Mouse (Mus musculus) neural tube, embryonic 11.5 days (tissue): ENCODE data around the gene Ctsa. TPM values are rescaled to one million over a fixed set of nuclear protein-coding genes. Genes with fewer than 3 reads are reported as not detected.

Source experiments
- ATAC-seq: fragments of 200-750 bp; cut with Nextera tagmentation; 2 replicates; pipeline ENCODE4 v1.8.0; 2017; ENCODE audit warnings: moderate number of reproducible peaks, mild to moderate bottlenecking, moderate TSS enrichment, moderate library complexity; ENCODE audit not compliant: insufficient read depth, low FRiP score, low TSS enrichment
- DNase-seq: peaks from one replicate; pipeline ENCODE4 v3.0.0-alpha.2; 2015; ENCODE audit warnings: low spot score
- H3K27ac ChIP-seq: fragments of 300-500 bp; sonication (generic); 2 replicates; pipeline ENCODE4 v1.5.1; 2014; ENCODE audit warnings: low read depth, mild to moderate bottlenecking, low read length
- H3K27me3 ChIP-seq: fragments of 300-500 bp; sonication (generic); 2 replicates; pipeline ENCODE4 v1.6.1; 2014; ENCODE audit warnings: mild to moderate bottlenecking, low read length, mixed read lengths; ENCODE audit not compliant: control insufficient read depth, insufficient read depth
- H3K36me3 ChIP-seq: fragments of 300-500 bp; sonication (generic); 2 replicates; pipeline ENCODE4 v1.6.1; 2014; ENCODE audit warnings: mild to moderate bottlenecking, low read length, moderate library complexity, mixed read lengths; ENCODE audit not compliant: control insufficient read depth, insufficient read depth
- H3K4me1 ChIP-seq: fragments of 300-500 bp; sonication (generic); 2 replicates; pipeline ENCODE4 v1.6.1; 2014; ENCODE audit warnings: low read length, mixed read lengths; ENCODE audit not compliant: control insufficient read depth, insufficient read depth
- H3K4me2 ChIP-seq: fragments of 300-500 bp; sonication (generic); 2 replicates; pipeline ENCODE4 v1.6.1; 2014; ENCODE audit warnings: low read depth, mild to moderate bottlenecking, moderate library complexity
- H3K4me3 ChIP-seq: fragments of 300-500 bp; sonication (generic); 2 replicates; pipeline ENCODE4 v1.5.1; 2014; ENCODE audit warnings: low read depth, low read length
- H3K9ac ChIP-seq: fragments of 300-500 bp; sonication (generic); 2 replicates; pipeline ENCODE4 v1.6.1; 2014; ENCODE audit warnings: mild to moderate bottlenecking, low read length
- H3K9me3 ChIP-seq: fragments of 300-500 bp; sonication (generic); 2 replicates; pipeline ENCODE4 v1.6.1; 2016; ENCODE audit warnings: low read length; ENCODE audit not compliant: control insufficient read depth
- WGBS: fragments of 180-500 bp; shearing (Covaris S2); extraction: QIAGEN DNeasy Blood & Tissue Kit; methylation state at CpG from one replicate; pipeline ENCODE4 v1.1.7; 2014; 5-methylcytosine and 5-hydroxymethylcytosine counted together
- polyA plus RNA-seq: library from polyadenylated mRNA; unstranded; fragments of >200 nt; fragmentation: Nextera tagmentation; extraction: Ambion mirVana; gene quantifications from 2 replicates; pipeline ENCODE4 v1.2.1, GENCODE M21; 2014

Ctsa gene
- polyA plus RNA-seq, 1 experiment from 2014 or later = 88.6 TPM

DNA sequence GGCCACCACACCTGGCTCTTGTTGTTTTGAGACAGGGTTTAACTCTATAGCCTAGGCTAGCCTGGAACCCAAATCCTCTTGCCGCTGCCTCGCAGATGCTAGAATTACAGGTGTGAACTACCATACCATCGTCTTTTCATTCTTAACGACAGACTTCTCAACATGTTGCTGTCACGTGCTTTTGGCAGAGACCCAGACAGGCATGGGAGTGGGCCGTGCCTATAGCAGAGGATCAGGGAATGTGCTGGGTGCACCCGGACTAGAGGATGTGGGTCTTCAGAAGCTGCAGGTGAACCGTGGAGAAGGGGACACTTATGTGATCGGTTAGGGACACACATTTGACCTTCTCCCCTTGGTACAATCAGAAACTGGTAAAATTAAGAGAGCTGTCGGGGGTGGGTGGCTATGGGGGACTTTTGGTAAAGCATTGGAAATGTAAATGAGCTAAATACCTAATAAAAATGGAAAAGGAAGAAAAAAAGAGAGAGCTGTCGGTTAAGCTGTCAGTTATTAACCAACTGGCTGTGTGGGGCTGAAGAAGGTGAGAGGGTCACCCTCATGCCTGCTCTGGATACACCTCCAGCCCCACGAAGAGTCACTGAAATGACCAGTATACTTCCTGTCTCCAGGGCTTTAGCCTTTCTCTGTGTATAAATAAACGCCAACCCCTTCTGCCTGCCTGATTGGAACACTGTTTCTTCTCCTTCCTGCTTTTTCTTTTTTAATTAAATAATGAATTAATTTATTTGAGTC is 32.2 kb upstream of the Ctsa start:
- no peak overlapping the region for H3K4me2 ChIP-seq
- WGBS = 94% methylated on average over 13 of the region's 13 CpGs
- H3K9ac ChIP-seq = no peak overlapping the region
- H3K4me3 ChIP-seq = no peak overlapping the region
- H3K36me3 ChIP-seq = 0 out of 2 replicates have a peak, but pooled peaks cover 2% of the 10 kb centered on the region
- DNase-seq (no peak), ATAC-seq (no peak)
- no peak overlapping the region for H3K27ac ChIP-seq
- H3K4me1 ChIP-seq = peaks cover 7% of the 10 kb centered on the region
- H3K27me3 ChIP-seq = no peaks in the 10 kb centered on the region
- no peaks in the 10 kb centered on the region for H3K9me3 ChIP-seq

- no peak for ATAC-seq
- Histone ChIP-seq H3K9ac (peak overlapping the region; percentile 75; the same call in 1 of the 2 replicates), H3K27me3 (no peaks in the 10 kb centered on the region), H3K4me1 (peaks cover 7% of the 10 kb centered on the region), H3K4me2 (peak overlapping the region; percentile 75), H3K9me3 (no peaks in the 10 kb centered on the region), H3K4me3 (peak overlapping the region; percentile 75; the same call in 1 of the 2 replicates), H3K27ac (no peak overlapping the region), H3K36me3 (no peaks in the 10 kb centered on the region)
- no peak for DNase-seq
- 92% methylated on average over 16 of the region's 16 CpGs for WGBS
Observed at GRCm38 (mm10) chr2:164803201-164803920, 29.3 kb upstream of the Ctsa start.

DNA sequence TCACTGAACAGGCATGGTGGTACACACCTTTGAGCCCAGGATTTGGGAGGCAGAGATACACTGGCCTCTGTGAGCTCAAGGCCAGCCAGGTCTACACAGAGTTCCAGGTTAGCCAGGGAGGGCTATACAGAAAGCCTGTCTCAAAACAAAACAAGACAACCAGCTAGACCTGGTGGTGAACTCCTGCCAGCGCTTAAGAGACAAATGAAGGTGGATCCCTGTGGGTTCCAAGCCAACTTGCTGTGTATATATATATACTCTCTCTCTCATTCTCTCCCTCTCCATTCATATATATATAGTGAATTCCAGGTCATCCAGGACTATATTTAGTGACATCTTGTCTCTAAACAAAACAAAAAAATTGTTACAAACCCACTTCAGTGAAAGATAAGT is 28.8 kb upstream of the Ctsa start:
- no peaks in the 10 kb centered on the region for H3K9me3 ChIP-seq
- peak overlapping the region; percentile 75 for H3K9ac ChIP-seq
- DNase-seq = no peak
- ATAC-seq = no peak
- 54% methylated on average over 1 of the region's 1 CpGs for WGBS
- H3K4me3 ChIP-seq = peak overlapping the region; percentile 75
- H3K4me2 ChIP-seq = peak overlapping the region; percentile 75
- H3K4me1 ChIP-seq = peaks cover 7% of the 10 kb centered on the region
- H3K27ac ChIP-seq = no peak overlapping the region
- no peaks in the 10 kb centered on the region for H3K36me3 ChIP-seq
- no peaks in the 10 kb centered on the region for H3K27me3 ChIP-seq

DNA sequence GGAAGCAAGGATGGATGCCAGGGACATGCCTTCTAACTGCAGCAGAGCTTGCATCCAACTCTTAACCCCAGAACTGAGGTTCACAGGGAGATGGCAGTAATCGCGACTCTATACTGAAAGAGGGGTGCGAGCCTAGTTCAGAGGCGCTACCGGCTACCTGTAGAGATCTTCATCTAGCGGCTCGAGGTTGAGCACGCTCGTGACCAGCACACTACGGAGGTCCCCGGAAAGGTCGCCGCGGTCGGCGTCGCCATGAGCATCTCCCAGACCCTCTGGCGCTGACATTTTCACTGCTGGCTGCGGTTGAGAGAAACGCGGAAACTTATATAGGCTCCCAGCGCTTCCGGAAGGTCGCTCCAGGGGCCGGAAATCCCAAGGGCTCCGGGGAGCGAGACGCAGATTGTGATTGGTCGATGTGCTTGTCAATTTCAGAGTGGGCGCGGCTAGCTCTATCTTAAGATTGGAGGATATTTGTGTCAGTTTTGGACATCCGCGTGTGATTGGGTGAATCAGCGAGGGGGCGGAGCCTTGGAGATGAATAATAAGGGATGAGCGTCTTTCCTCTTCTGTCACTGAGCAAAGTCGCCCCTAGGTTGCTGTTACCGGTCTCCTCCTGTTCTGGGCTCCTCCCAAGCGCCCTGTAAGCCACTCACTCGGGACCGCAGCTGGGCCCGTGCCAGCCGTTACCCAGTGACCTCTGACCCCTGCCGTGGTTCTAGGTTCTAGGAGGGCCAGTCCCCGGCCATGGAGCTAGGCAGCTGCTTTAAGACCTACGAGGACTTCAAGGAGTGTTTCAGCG is 27.9 kb upstream of the Ctsa start, which contains the start of the genes Acot8 and Zswim3:
Acot8 (minus strand) TSS at position 350 of the 799 bp plus-strand sequence.
Zswim3 (plus strand) TSS at position 566 of the 799 bp plus-strand sequence.
- H3K9ac ChIP-seq = peak within 1 kb of the TSS; percentile 75
- peak within 1 kb of the TSS; percentile 75 for H3K4me2 ChIP-seq
- peak; percentile 95 for ATAC-seq
- H3K36me3 ChIP-seq = no peaks in the 10 kb centered on the region
- H3K4me1 ChIP-seq = peaks cover 7% of the 10 kb centered on the region
- no peaks in the 10 kb centered on the region for H3K9me3 ChIP-seq
- peak within 1 kb of the TSS; percentile 75 for H3K4me3 ChIP-seq
- WGBS = under 1% methylated on average over 47 of the region's 47 CpGs
- no peaks in the 10 kb centered on the region for H3K27me3 ChIP-seq
- peak; percentile 98 for DNase-seq
- peak within 1 kb of the TSS; percentile 76 for H3K27ac ChIP-seq

GRCm38 (mm10) chr2:164805332-164805718 is 27.3 kb upstream of the Ctsa start:
- ATAC-seq = peak; percentile 45
- Histone ChIP-seq H3K9me3 (no peaks in the 10 kb centered on the region), H3K27me3 (no peaks in the 10 kb centered on the region), H3K4me3 (peak overlapping the region; percentile 75), H3K9ac (peak overlapping the region; percentile 66), H3K4me1 (peaks cover 7% of the 10 kb centered on the region), H3K27ac (peak overlapping the region; percentile 76), H3K36me3 (no peaks in the 10 kb centered on the region), H3K4me2 (peak overlapping the region; percentile 68)
- WGBS = 3% methylated on average over 21 of the region's 21 CpGs
- no peak for DNase-seq

DNA sequence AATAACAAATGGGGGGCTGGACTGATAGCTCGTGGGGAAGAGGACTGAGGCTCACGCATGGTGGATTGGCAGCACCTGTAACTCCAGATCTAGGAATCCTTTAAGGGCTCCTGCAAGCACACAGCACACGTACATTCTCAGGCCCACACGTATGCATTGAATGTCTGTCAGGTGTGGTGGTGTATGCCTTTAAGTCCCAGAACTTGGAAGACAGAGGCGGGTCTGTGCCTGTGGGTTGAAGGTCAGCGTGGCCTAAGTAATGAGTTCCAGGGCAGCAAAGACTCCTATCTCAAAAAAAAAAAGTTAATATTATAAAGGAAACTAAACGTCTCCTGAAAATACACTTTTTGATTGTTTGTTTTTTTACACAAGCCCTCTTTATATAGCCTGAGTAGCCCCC is 26.1 kb upstream of the Ctsa start:
- no peak for ATAC-seq
- no peak overlapping the region for H3K4me2 ChIP-seq

DNA sequence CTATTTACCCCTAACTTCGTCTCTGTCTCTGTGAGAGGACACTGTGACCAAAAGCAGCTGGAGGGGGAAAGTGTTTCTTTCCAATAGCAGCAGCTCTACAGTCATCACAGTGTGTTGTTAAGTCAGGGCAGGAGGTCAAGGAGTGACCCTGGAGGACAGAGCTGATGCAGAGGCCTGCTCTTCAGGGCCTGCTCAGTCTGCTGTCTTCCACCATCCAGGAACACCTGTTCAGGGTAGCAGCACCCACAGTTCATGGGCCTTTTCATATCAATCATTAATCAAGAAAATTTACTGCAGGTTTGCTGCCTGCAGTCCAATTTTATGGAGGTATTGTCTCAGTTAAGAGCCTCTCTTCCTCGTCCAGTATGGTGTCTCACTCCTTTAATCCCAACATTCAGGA is 19.1 kb upstream of the Ctsa start:
- 65% methylated on average over 2 of the region's 2 CpGs for WGBS
- no peak for DNase-seq
- Histone ChIP-seq H3K9ac (no peak overlapping the region), H3K27me3 (no peaks in the 10 kb centered on the region), H3K4me3 (no peak overlapping the region), H3K36me3 (no peaks in the 10 kb centered on the region; the same call in 1 of the 2 replicates), H3K27ac (no peak overlapping the region), H3K9me3 (no peaks in the 10 kb centered on the region), H3K4me2 (no peak overlapping the region), H3K4me1 (no peaks in the 10 kb centered on the region)
- no peak for ATAC-seq

More for the DNA sequence above, 26.1 kb upstream of the Ctsa start:
- Histone ChIP-seq H3K4me1 (peaks cover 7% of the 10 kb centered on the region), H3K36me3 (no peaks in the 10 kb centered on the region), H3K9me3 (no peaks in the 10 kb centered on the region), H3K9ac (no peak overlapping the region), H3K4me3 (0 out of 2 replicates have a peak overlapping the region, but pooled peaks have one; percentile 6), H3K27me3 (no peaks in the 10 kb centered on the region), H3K27ac (no peak overlapping the region)
- 86% methylated on average over 7 of the region's 7 CpGs for WGBS
- no peak for DNase-seq

DNA sequence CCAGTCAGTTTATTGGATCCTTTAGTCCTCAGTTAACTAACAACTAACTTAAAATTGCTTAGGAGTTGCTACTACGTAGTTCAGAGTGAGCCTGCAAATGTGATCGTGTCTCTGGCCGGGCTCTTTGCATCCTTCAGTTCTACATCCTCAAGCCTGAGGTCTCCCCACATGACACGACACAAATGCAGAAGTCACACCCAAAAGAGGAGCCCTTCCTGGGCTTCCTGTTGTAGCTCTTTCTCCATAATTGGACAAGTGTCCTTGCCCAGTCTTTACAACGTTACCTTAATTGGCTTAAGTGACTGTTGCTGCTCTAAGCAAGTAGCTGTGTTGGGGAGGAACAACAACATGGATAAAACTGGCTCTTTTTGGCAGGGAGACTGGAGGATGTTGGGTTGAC is 17.3 kb upstream of the Ctsa start:
- ATAC-seq (no peak), DNase-seq (no peak)
- H3K4me2 ChIP-seq = no peak overlapping the region
- no peaks in the 10 kb centered on the region for H3K4me1 ChIP-seq
- H3K9me3 ChIP-seq = no peaks in the 10 kb centered on the region
- no peak overlapping the region for H3K9ac ChIP-seq
- no peak overlapping the region for H3K4me3 ChIP-seq
- H3K27ac ChIP-seq = no peak overlapping the region
- WGBS = 92% methylated on average over 5 of the region's 5 CpGs
- H3K27me3 ChIP-seq = no peaks in the 10 kb centered on the region
- no peaks in the 10 kb centered on the region; the same call in 1 of the 2 replicates for H3K36me3 ChIP-seq
